Mouse (Mus musculus) ES-CJ7 (cell line): ENCODE data around the gene Rcbtb2.

ENCODE experiments used
- DNase-seq: peaks from one replicate; pipeline ENCODE4 v3.0.0; 2011; ENCODE audit warnings: low read depth, low spot score

The Rcbtb2 gene

GRCm38 (mm10) chr14:73257348-73257747 lies 134.5 kb downstream of the Rcbtb2 start:
- DNase-seq = no peak
